17 mouse cellular contexts compared by ENCODE assay signal in the genomic region with DNA sequence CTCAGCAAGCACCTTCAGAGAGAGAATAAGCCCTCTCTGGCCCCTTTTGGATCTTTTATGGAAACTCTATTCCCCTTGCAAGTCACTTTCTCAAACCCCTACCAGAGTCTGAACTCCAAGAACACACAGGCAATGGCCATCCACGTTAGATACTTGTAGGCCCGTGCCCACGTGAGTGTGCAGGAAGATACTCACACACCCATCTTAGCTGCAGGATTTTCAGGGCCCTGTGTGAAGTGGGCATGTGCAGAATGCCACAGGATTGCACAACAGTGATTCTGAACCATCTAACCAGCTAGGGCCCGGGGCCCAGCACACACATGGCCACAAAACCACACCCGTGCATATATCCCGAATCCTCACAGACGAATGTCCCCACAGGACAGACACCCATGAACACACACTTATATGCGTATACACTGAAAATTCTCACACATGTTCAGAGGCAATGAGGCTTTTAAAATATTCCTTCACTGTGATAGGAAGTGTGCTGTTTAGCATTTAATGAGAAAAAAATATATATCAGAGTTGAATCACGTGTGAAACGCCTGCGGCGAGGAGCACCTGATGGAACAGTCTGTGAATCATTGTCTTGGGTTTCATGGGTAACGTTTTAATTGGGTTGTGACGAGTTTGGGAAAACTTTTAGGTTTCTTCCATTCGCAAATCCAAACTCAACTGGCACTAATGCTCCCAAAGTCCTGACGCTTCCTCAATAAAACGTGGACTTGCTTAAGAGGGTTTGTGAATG. TPM values are rescaled to one million over a fixed set of nuclear protein-coding genes. Genes with fewer than 3 reads are reported as not detected.
DNase-seq lines count a peak whose midpoint lies in the region; ATAC-seq and TF ChIP-seq lines count a peak whose summit lies in the region.
"Had no signal": no experiment of that assay in that cellular context is flagged by ENCODE, and none has a peak within 500 bp of the region (broad histone marks: within the 10 kb centered on the region; RNA-seq: fewer than 3 reads in every experiment).

No protein-coding gene starts in this region.

- CTCF ChIA-PET in Patski (lab: Charles Lee) = no interaction called here

- TF ChIP-seq CTCF in Patski (IDR thresholded peaks at IDR 0.05) = no peak
- no peak for TF ChIP-seq CTCF in hindbrain, postnatal 0 days (IDR thresholded peaks at IDR 0.05; ENCODE audit: low read depth)

- H3K4me2 ChIP-seq in kidney, embryonic 15.5 days = no peak overlapping the region
- no peak overlapping the region for H3K4me2 ChIP-seq in hindbrain, postnatal 0 days (ENCODE audit: low read depth, low read length)
- H3K4me2 ChIP-seq: embryonic facial prominence, embryonic 15.5 days; intestine, embryonic 15.5 days; liver, embryonic 15.5 days; stomach, embryonic 15.5 days had no signal

- H3K4me1 ChIP-seq in kidney, embryonic 15.5 days = peaks cover 58% of the 10 kb centered on the region
- H3K4me1 ChIP-seq in hindbrain, postnatal 0 days (ENCODE audit: insufficient read depth, low read length) = peaks cover 30% of the 10 kb centered on the region
- H3K4me1 ChIP-seq: liver, embryonic 15.5 days had no signal

- POLR2A ChIA-PET in Patski (lab: Charles Lee) = no interaction called here

- no peaks in the 10 kb centered on the region for H3K36me3 ChIP-seq in kidney, embryonic 15.5 days
- H3K36me3 ChIP-seq in hindbrain, postnatal 0 days (ENCODE audit: insufficient read depth, low read length) = no peaks in the 10 kb centered on the region
- H3K36me3 ChIP-seq: embryonic facial prominence, embryonic 15.5 days; intestine, embryonic 15.5 days; liver, embryonic 15.5 days; stomach, embryonic 15.5 days had no signal

- H3K9me3 ChIP-seq in kidney, embryonic 15.5 days (replicated peaks) = no peaks in the 10 kb centered on the region
- no peaks in the 10 kb centered on the region for H3K9me3 ChIP-seq in hindbrain, postnatal 0 days (ENCODE audit: low read length)
- H3K9me3 ChIP-seq: embryonic facial prominence, embryonic 15.5 days; intestine, embryonic 15.5 days; liver, embryonic 15.5 days; stomach, embryonic 15.5 days had no signal

- in situ Hi-C loops in Patski (cut with MboI; ENCODE audit: low pct_unique_long_range_greater_than_20kb) = no loop called here

- no peaks in the 10 kb centered on the region for H3K27me3 ChIP-seq in kidney, embryonic 15.5 days
- no peaks in the 10 kb centered on the region for H3K27me3 ChIP-seq in Patski
- H3K27me3 ChIP-seq in hindbrain, postnatal 0 days (ENCODE audit: insufficient read depth, low read length) = no peaks in the 10 kb centered on the region
- H3K27me3 ChIP-seq: embryonic facial prominence, embryonic 15.5 days; intestine, embryonic 15.5 days; liver, embryonic 15.5 days; stomach, embryonic 15.5 days had no signal

- ATAC-seq in kidney, embryonic 15.5 days (replicated peaks; ENCODE audit: low FRiP score) = no peak
- no peak for ATAC-seq in Patski
- ATAC-seq in hindbrain, postnatal 0 days = no peak
- ATAC-seq: intestine, embryonic 15.5 days had no signal

- no peak overlapping the region for H3K9ac ChIP-seq in kidney, embryonic 15.5 days
- no peak overlapping the region for H3K9ac ChIP-seq in hindbrain, postnatal 0 days (replicated peaks; ENCODE audit: low read length)
- H3K9ac ChIP-seq: embryonic facial prominence, embryonic 15.5 days; intestine, embryonic 15.5 days; liver, embryonic 15.5 days; stomach, embryonic 15.5 days had no signal

- peak overlapping the region; percentile 22; the same call in 1 of the 2 replicates for H3K27ac ChIP-seq in kidney, embryonic 15.5 days
- H3K27ac ChIP-seq in hindbrain, postnatal 0 days = peak overlapping the region; percentile 78; the same call in 1 of the 2 replicates
- H3K27ac ChIP-seq: embryonic facial prominence, embryonic 15.5 days; liver, embryonic 15.5 days; stomach, embryonic 15.5 days had no signal

- 86% methylated on average over 17 of the region's 17 CpGs for WGBS in kidney, embryonic 15.5 days
- 90% methylated on average over 17 of the region's 17 CpGs for WGBS in hindbrain, postnatal 0 days

- no peak overlapping the region for H3K4me3 ChIP-seq in kidney, embryonic 15.5 days (replicated peaks)
- no peak overlapping the region for H3K4me3 ChIP-seq in hindbrain, postnatal 0 days (ENCODE audit: low read length)
- H3K4me3 ChIP-seq: embryonic facial prominence, embryonic 15.5 days; intestine, embryonic 15.5 days; liver, embryonic 15.5 days; stomach, embryonic 15.5 days had no signal

- no peak for DNase-seq in kidney, adult 8-10 months
- DNase-seq in 3T3-L1 (ENCODE audit: low read depth, low spot score) (peak; percentile 93), Patski (ENCODE audit: low read depth, low spot score) (peak; percentile 89)
- DNase-seq in hindbrain, postnatal 0 days (ENCODE audit: low spot score) = no peak
- DNase-seq in adrenal gland, adult 2 months = no peak
- no peak for DNase-seq in lung, postnatal 14 days
- no peak for DNase-seq in cerebellum, adult 9-10 months
- DNase-seq: cerebellum, adult 11-12 months; layer of hippocampus, adult 9-11 months; thymus, postnatal 14 days had no signal

RNA-seq across cellular contexts. Expression of a gene that starts 24.0 kb away (rescaled TPM):
- 60.9 and 77.5 TPM in 2 replicates for polyA plus RNA-seq in kidney, embryonic 15.5 days (2015; fragmentation: Nextera tagmentation; extraction: Ambion mirVana)
- polyA plus RNA-seq in Patski (2021) = 56.9 TPM
- 45.8 and 55.2 TPM in 2 replicates for total RNA-seq in hindbrain, postnatal 0 days (2014; rRNA removed)
- polyA plus RNA-seq in hindbrain, postnatal 0 days (2015; fragmentation: Nextera tagmentation; extraction: Ambion mirVana) = 41.2 and 42.1 TPM in 2 replicates
- 10 to 100 TPM; 17.5 to 29.6 TPM for total RNA-seq in adrenal gland, adult 2 months (2021)
- 13.3 and 13.5 TPM in 2 replicates for polyA plus RNA-seq in adrenal gland, adult 2 months (2012; rRNA removed)
- total RNA-seq: CH12.LX; granulocyte monocyte progenitor cell, adult 5-6 weeks had no signal

Comparison
In these comparisons a context has a peak if more than half of its experiments do, and no peak if none do; other contexts are left out.
1. DNase-seq: peak in 3T3-L1 (single experiment) and Patski (single experiment); none in kidney, adult 8-10 months (0 of 2), hindbrain, postnatal 0 days (single experiment), adrenal gland, adult 2 months (single experiment), lung, postnatal 14 days (single experiment) and cerebellum, adult 9-10 months (single experiment).